Mouse (Mus musculus): Measurements from ENCODE around the gene Ankrd33.

GRCm38 (mm10) chr15:101132761-101133160 is 17.2 kb downstream of the Ankrd33 start:
- TF ChIP-seq CTCF (IDR thresholded peaks at IDR 0.05; ENCODE audit: low read depth): no peak
- no peak for TF ChIP-seq EP300 (IDR thresholded peaks at IDR 0.05; ENCODE audit: low read depth)

Data from liver, postnatal 0 days (tissue).